Mouse (Mus musculus) liver, postnatal 0 days (tissue): ENCODE results near the gene Atg2a. TPM values are rescaled to one million over a fixed set of nuclear protein-coding genes. Genes with fewer than 3 reads are reported as not detected.

ENCODE experiments used
- ATAC-seq: fragments of 200-750 bp; cut with Nextera tagmentation; 2 replicates; pipeline ENCODE4 v1.8.0; 2017; ENCODE audit warnings: mild to moderate bottlenecking, moderate library complexity
- DNase-seq: peaks from one replicate; pipeline ENCODE4 v3.0.0-alpha.2; 2016
- H3K27ac ChIP-seq: fragments of 300-500 bp; sonication (generic); 2 replicates; pipeline ENCODE4 v1.5.1; 2014; ENCODE audit warnings: antibody characterized with exemption, moderate library complexity, mild to moderate bottlenecking, low read depth
- H3K27me3 ChIP-seq: fragments of 300-500 bp; sonication (generic); 2 replicates; pipeline ENCODE4 v1.6.1; 2014; ENCODE audit warnings: low read length, control low read depth, mixed read lengths; ENCODE audit not compliant: insufficient read depth
- H3K36me3 ChIP-seq: fragments of 300-500 bp; sonication (generic); replicated peaks from 2 replicates; pipeline ENCODE4 v1.6.1; 2014; ENCODE audit warnings: mild to moderate bottlenecking, control low read depth, low read length, moderate library complexity, mixed read lengths; ENCODE audit not compliant: insufficient read depth
- H3K4me1 ChIP-seq: fragments of 300-500 bp; sonication (generic); 2 replicates; pipeline ENCODE4 v1.6.1; 2014; ENCODE audit warnings: antibody characterized with exemption, mild to moderate bottlenecking, control low read depth; ENCODE audit not compliant: insufficient read depth
- H3K4me2 ChIP-seq: fragments of 300-500 bp; sonication (generic); 2 replicates; pipeline ENCODE4 v1.6.1; 2014; ENCODE audit warnings: low read depth, mild to moderate bottlenecking, low read length, moderate library complexity, mixed read lengths
- H3K4me3 ChIP-seq: fragments of 300-500 bp; sonication (generic); 2 replicates; pipeline ENCODE4 v1.5.1; 2014; ENCODE audit warnings: low read depth, low read length
- H3K9ac ChIP-seq: fragments of 300-500 bp; sonication (generic); replicated peaks from 2 replicates; pipeline ENCODE4 v1.6.1; 2014; ENCODE audit warnings: mild to moderate bottlenecking, moderate library complexity
- H3K9me3 ChIP-seq: fragments of 300-500 bp; sonication (generic); 2 replicates; pipeline ENCODE4 v1.6.1; 2016; ENCODE audit warnings: mild to moderate bottlenecking, control low read depth, low read length, mixed read lengths
- CTCF ChIP-seq: sonication (generic); IDR thresholded peaks from 2 replicates; pipeline ENCODE4 v1.5.1; 2016; ENCODE audit warnings: antibody characterized with exemption, low read depth
- EP300 ChIP-seq: IDR thresholded peaks from 2 replicates; pipeline ENCODE4 v1.6.1; 2016; ENCODE audit warnings: antibody characterized with exemption, low read depth, mild to moderate bottlenecking
- WGBS: fragments of 180-500 bp; shearing (Covaris S2); extraction: QIAGEN DNeasy Blood & Tissue Kit; methylation state at CpG from one replicate; pipeline ENCODE4 v1.1.7; 2014; ENCODE audit not compliant: insufficient replicate concordance; 5-methylcytosine and 5-hydroxymethylcytosine counted together
- polyA plus RNA-seq: library from polyadenylated mRNA; unstranded; fragments of >200 nt; fragmentation: Nextera tagmentation; extraction: Ambion mirVana; gene quantifications from 2 replicates; pipeline ENCODE4 v1.2.1, GENCODE M21; 2015

The Atg2a gene
- polyA plus RNA-seq, 1 experiment from 2014 or later: 3.8 TPM

GRCm38 (mm10) chr19:6281122-6282020, 39.9 kb downstream of the Atg2a start:
- Histone ChIP-seq H3K9ac (no peak overlapping the region), H3K27ac (no peak overlapping the region), H3K27me3 (no peaks in the 10 kb centered on the region), H3K4me2 (no peak overlapping the region), H3K4me3 (no peak overlapping the region), H3K9me3 (no peaks in the 10 kb centered on the region), H3K4me1 (peaks cover 83% of the 10 kb centered on the region), H3K36me3 (peaks cover 43% of the 10 kb centered on the region)
- no peak for TF ChIP-seq CTCF
- no peak for TF ChIP-seq EP300
- 64% methylated on average over 14 of the region's 14 CpGs for WGBS
- ATAC-seq (no peak), DNase-seq (no peak)

- Histone ChIP-seq H3K4me3 (no peak overlapping the region), H3K27ac (peak overlapping the region; percentile 61)
- 15% methylated on average over 5 of the region's 5 CpGs for WGBS
Observed at GRCm38 (mm10) chr19:6283001-6283400, 41.5 kb downstream of the Atg2a start.

GRCm38 (mm10) chr19:6284502-6284901, 43.0 kb downstream of the Atg2a start:
- TF ChIP-seq EP300: peak; percentile 85
- no peak for TF ChIP-seq CTCF
- Histone ChIP-seq H3K36me3 (peaks cover 46% of the 10 kb centered on the region), H3K27ac (peak overlapping the region; percentile 87), H3K9ac (peak overlapping the region; percentile 57; the same call in 1 of the 2 replicates), H3K27me3 (no peaks in the 10 kb centered on the region), H3K9me3 (no peaks in the 10 kb centered on the region), H3K4me2 (peak overlapping the region; percentile 61), H3K4me3 (no peak overlapping the region), H3K4me1 (peaks cover 77% of the 10 kb centered on the region)
- DNase-seq: no peak
- peak; percentile 73 for ATAC-seq
- WGBS: 35% methylated on average over 12 of the region's 12 CpGs

More at GRCm38 (mm10) chr19:6283001-6283400, 41.5 kb downstream of the Atg2a start:
- no peak for TF ChIP-seq EP300
- no peak for TF ChIP-seq CTCF
- peaks cover 87% of the 10 kb centered on the region for H3K4me1 ChIP-seq
- DNase-seq (no peak), ATAC-seq (no peak)
- H3K9me3 ChIP-seq: no peaks in the 10 kb centered on the region
- peaks cover 51% of the 10 kb centered on the region for H3K36me3 ChIP-seq
- 0 out of 2 replicates have a peak overlapping the region, but pooled peaks have one; percentile 18 for H3K4me2 ChIP-seq
- H3K9ac ChIP-seq: no peak overlapping the region
- H3K27me3 ChIP-seq: no peaks in the 10 kb centered on the region

GRCm38 (mm10) chr19:6285226-6285625, 43.8 kb downstream of the Atg2a start:
- TF ChIP-seq EP300 (no peak), CTCF (no peak)
- Histone ChIP-seq H3K4me3 (no peak overlapping the region), H3K27me3 (no peaks in the 10 kb centered on the region), H3K4me1 (peaks cover 76% of the 10 kb centered on the region), H3K4me2 (peak overlapping the region; percentile 61), H3K27ac (peak overlapping the region; percentile 87), H3K9me3 (no peaks in the 10 kb centered on the region), H3K36me3 (peaks cover 42% of the 10 kb centered on the region), H3K9ac (peak overlapping the region; percentile 57)
- 42% methylated on average over 8 of the region's 8 CpGs for WGBS
- DNase-seq: no peak
- no peak for ATAC-seq

GRCm38 (mm10) chr19:6285632-6286433, 44.4 kb downstream of the Atg2a start:
- no peaks in the 10 kb centered on the region for H3K9me3 ChIP-seq
- TF ChIP-seq EP300 (peak; percentile 42; the same call in 1 of the 2 replicates), CTCF (no peak)
- H3K9ac ChIP-seq: peak overlapping the region; percentile 57
- peak overlapping the region; percentile 87 for H3K27ac ChIP-seq
- H3K4me2 ChIP-seq: peak overlapping the region; percentile 61
- WGBS: 29% methylated on average over 7 of the region's 7 CpGs
- peak; percentile 38 for ATAC-seq
- peaks cover 36% of the 10 kb centered on the region for H3K36me3 ChIP-seq
- H3K4me1 ChIP-seq: peaks cover 73% of the 10 kb centered on the region
- no peak for DNase-seq
- H3K27me3 ChIP-seq: no peaks in the 10 kb centered on the region
- H3K4me3 ChIP-seq: no peak overlapping the region; the same call in 1 of the 2 replicates
